Mouse (Mus musculus): ENCODE measurements around the gene Dhdh.

The Dhdh gene

DNA sequence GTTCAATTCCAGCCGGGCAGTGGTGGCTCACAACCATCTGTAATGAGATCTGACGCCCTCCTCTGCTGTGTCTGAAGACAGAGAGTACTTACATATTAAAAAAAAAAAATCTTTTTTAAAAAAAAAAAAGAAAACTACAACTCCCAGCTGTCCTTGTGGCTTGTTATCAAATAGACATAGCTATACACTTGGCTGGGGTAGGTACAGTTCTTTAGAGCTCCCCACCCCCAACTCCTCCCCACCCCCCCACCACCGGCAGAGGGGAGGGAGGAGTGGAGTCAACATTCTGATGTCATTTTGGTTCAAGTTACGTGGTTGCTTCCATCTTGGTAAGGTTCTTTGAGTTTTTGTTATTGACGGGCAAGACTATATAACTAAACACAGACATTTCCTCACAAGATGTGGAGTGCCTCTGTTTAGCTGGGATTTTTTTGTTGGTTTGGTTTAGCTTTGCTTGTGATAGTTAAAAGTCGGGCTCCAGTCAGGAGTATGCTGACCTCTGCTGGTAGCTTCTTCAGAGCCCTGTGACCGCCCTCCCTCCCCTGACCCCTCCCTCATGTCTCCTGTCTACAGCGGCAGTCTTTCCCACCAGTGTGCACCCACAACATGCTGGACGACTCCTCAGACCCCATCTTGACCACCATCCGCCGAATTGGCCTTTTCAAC is 41.1 kb downstream of the Dhdh start:
- DNase-seq: no peak

DNA sequence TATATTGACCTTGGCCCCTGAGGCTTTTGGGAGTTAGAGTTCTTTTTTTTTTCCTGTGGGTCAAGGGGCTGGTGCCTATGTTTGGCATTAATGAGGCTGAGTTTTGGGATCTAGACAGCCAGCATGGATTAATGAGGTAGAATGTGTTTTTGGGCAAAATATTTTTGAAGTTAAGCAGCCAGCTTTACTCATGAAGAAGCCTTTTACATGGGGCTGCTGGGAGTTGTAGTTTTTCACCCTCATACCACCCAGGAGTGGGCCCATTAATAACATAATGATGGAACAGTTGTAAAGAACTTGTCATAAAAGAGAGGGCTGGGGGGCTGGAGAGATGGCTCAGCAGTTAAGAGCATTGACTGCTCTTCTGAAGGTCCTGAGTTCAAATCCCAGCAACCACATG is 42.0 kb downstream of the Dhdh start:
- no peak for DNase-seq

DNA sequence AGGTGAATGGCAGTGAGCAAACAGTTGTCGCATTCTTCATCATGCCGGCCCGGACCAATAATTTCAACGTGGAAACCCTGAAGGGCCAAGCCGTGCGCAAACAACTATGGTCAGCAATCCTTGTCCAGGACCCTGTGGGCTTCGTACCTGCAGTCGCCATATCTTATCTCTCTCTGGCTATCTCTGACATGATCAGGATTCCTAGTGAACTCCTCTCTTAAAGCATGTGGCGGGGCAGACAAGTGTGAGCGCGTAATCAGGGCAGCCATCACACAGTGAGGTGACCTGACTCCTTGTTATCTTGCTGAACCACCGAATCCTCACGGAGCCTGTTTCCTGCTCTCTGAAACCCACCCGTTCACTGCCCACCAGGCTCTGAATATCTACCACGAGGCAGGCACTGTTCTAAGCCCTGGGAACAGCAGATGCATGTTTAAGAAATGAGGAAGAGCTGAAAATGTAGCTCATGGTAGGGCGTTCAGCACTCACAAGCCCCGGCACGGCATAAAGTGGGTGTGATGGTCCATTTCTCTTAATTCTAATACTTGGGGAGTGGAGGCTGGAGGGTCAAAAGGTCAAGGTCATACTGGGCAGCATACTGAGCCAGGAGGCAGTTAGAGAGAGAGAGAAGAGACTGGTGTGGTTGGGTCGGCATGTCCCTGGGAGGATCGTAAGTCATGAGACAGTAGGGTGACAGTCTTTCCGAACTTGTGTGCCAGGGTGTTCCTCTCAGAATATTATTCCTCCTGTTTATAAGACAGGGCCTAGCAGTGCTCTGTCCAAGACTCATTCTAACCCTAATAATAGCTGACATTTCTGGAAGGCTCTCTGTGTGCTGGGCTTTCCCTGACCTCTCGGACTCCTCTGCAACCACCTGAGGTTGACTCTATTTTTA is 44.8 kb downstream of the Dhdh start:
- no peak for DNase-seq

DNA sequence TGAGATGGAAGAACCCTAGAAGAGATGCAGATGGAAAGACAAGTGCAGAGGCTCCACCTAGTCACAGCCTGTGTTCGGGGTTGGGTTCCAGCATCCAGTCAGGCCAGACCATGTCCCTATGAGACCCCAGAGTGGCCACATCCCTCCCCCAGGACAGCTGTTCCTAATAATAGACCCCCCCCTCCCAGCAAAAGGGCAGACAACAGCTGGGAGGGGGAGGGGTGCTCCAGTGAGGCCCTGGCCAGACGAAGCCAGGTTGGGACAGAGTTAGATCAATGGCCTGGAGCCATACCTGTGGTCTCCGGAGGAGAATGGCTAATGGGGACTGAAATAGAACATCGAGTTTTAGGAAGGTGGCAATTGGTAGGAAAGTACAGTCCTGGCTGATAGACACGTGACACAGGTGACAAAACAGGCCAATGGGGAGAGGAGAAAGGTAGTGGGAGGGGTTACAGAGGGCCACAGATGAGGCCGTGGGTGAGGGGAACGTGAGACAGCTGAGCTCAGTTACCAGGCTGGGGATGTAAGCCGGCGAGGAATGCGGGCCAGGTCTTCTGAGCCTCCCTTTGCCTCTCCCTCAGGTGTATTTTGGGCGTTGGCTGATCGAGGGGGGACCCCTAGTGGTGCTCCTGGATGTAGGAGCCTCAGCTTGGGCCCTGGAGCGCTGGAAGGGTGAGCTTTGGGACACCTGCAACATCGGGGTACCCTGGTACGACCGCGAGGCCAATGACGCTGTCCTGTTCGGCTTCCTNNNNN is 50.9 kb downstream of the Dhdh start, which contains the start of gene Ruvbl2:
TSS of gene Ruvbl2 (minus strand) at position 576 of the 756 bp plus-strand sequence.
- DNase-seq: no peak

DNA sequence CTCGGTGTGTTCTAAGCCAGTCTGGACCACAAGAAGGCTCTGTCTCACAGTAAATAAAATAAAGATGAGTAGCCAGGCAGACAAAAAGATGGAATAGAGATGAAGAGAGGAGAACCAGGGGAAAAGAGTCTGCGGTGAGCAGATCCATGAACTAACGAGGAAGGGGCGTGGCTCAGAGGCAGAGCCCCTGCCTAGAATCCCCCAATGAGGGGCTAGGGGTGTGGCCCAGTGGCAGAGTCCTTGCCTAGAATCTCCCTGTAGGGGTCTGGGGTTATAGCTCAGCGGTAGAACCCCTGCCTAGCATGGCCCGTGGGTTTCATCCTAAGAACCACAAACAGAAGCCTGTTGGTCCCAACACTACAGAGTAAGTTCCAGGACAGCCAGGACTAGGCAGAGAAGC is 51.6 kb downstream of the Dhdh start:
- no peak for DNase-seq

DNA sequence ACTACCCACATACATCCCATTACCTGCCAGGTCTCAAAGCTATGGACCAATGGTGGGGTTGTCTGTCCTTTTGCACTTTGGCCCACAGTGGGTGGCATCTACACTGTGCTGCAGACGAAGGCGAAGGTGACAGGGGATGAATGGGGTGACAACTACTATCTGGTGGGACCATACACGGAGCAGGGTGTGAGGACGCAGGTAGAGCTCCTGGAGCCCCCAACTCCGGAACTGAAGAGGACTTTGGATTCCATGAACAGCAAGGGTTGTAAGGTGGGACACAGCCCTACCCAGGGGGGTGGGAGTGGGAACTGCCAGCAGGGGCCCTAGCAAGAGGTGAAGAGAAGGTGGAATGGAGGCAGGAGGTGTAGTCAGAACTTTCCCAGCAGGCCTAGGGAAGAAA is 52.2 kb downstream of the Dhdh start:
- DNase-seq: no peak

DNA sequence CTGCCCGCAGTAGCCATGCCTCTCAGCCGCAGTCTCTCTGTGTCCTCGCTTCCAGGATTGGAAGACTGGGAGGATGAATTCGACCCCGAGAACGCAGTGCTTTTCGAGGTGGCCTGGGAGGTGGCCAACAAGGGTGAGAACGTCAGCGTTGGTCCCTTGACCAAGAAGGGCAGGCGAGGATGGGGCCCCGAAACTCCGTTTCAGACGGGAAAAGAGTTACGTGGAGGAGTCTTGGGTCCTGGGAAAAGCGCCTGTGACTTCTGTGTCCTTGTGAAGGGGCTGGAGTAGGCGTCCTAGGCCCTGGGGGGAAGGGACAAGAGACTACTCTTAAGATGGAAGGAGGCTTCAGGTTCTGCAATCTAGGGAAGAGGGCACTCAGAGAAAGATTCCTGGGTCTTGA is 53.6 kb downstream of the Dhdh start:
- peak; percentile 32 for DNase-seq

DNA sequence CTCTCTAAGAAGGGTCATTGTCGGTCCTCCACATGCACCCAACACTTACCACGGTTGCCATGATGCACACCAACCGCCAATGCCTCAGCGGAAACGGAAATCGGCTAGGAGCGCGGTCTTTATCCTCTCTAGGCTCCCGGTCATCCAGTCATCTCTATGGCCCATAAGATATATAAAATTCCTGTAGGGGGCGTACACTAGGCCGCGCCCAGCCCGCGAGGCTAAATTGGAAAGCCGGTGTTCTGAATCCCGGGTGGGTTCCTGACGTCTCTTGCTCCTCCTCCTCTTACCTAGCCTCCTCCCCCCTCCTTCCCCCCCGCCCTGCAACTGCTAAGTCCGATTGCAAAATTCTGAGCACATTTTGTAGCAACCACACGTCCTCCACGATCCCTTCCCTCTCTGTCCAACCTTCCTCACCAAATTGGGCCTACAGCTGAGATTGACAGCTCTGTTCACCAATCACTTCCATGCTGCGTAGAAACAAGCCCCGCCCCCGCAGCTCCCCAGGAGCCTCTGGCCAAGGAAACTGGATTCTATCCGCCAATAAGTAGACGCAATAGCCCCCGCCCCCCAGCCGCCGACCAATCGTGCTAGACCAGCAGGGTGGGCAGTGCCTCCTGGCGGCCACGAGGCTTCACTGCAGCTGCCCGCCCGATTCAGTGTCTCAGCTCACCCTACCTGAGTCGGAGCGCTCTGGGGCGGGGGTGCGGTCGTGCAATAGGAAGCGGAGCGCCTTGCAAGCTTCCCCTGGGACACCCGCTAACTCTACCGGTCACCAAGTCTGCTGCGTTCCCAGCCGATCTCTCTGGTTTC is 54.2 kb downstream of the Dhdh start, which contains the start of gene Gys1:
TSS of gene Gys1 (plus strand) at position 642 of the 813 bp plus-strand sequence.
- DNase-seq: peak; percentile 100

DNA sequence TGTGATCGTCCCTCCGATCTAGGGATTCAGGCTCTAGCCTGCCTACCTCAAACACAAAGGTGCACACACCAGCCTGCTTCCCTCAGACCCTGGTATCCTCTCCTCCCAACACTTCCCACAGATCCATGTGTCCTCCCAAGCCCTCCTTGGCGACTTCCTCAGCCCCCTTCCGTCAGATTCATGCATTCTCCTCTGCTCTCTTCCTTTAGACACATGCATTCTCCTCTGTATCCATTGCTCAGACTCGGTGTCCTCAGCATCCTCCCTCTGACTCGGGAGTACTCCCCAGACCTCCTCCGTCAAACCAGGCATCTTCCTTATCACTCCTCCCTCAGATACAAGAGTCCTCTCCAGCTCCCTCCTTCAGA is 54.8 kb downstream of the Dhdh start:
- no peak for DNase-seq

DNA sequence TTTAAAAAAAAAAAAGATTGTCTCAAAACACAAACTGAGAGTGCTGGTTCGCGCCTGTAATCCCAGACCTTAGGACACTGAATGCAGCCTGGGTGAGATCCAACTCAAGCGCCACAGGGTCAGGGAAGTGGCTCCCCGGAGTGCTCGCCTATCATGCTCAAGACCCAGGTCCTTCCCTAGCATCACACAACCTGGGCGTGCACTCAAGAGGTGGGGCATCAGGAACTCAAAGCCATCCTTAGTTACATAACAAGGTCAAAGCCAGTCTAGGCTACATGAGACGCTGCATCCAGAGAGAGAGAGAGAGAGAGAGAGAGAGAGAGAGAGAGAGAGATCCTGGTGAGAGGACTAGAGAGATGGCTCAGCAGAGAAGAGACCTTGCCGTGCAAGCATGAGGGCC is 62.0 kb downstream of the Dhdh start:
- DNase-seq: no peak

DNA sequence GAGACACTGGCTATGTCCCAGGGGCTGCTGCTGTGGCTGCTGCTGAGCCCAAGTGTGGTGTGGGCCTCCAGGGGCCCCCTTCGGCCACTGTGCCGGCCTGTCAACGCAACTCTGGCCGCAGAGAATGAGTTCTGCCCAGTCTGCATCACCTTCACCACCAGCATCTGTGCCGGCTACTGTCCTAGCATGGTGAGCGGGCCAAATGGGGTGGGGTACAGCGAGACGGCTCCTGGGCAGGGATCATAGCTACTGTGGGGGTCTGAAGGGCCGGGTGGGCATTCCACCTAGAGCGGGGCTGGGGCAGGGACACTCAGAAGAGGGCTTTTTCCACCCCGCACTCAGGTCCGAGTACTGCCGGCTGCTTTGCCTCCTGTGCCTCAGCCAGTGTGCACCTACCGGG is 67.4 kb downstream of the Dhdh start:
- DNase-seq: no peak

All from right cerebral cortex, postnatal 14 days (tissue).